Mouse (Mus musculus) hindbrain, embryonic 11.5 days (tissue): ENCODE data around the gene Timmdc1. TPM values are rescaled to one million over a fixed set of nuclear protein-coding genes. Genes with fewer than 3 reads are reported as not detected.
"Not testable (repeated sequence)": the region's sequence is repeated elsewhere in the genome, so short reads cannot be mapped to it uniquely, and the experiment has no call there.

Experiments
- ATAC-seq: fragments of 200-750 bp; cut with Nextera tagmentation; 2 replicates; pipeline ENCODE4 v1.8.0; 2017; ENCODE audit warnings: mild to moderate bottlenecking, moderate TSS enrichment, moderate library complexity; ENCODE audit not compliant: low FRiP score
- DNase-seq: peaks from one replicate; pipeline ENCODE4 v3.0.0-alpha.2; 2015; ENCODE audit warnings: low spot score
- H3K27ac ChIP-seq: fragments of 300-500 bp; sonication (generic); 2 replicates; pipeline ENCODE4 v1.5.1; 2014; ENCODE audit warnings: mild to moderate bottlenecking, low read depth, low read length
- H3K27me3 ChIP-seq: fragments of 300-500 bp; sonication (generic); 2 replicates; pipeline ENCODE4 v1.6.1; 2014; ENCODE audit warnings: mild to moderate bottlenecking, low read length, moderate library complexity, mixed read lengths; ENCODE audit not compliant: control insufficient read depth, insufficient read depth
- H3K36me3 ChIP-seq: fragments of 300-500 bp; sonication (generic); 2 replicates; pipeline ENCODE4 v1.6.1; 2014; ENCODE audit warnings: mild to moderate bottlenecking, low read length, moderate library complexity, mixed read lengths; ENCODE audit not compliant: control insufficient read depth, insufficient read depth
- H3K4me1 ChIP-seq: fragments of 300-500 bp; sonication (generic); replicated peaks from 2 replicates; pipeline ENCODE4 v1.6.1; 2014; ENCODE audit warnings: low read length, mixed read lengths; ENCODE audit not compliant: control insufficient read depth, insufficient read depth
- H3K4me2 ChIP-seq: fragments of 300-500 bp; sonication (generic); replicated peaks from 2 replicates; pipeline ENCODE4 v1.6.1; 2014; ENCODE audit warnings: mild to moderate bottlenecking, low read depth, low read length
- H3K4me3 ChIP-seq: fragments of 300-500 bp; sonication (generic); 2 replicates; pipeline ENCODE4 v1.5.1; 2014; ENCODE audit warnings: low read depth, low read length
- H3K9ac ChIP-seq: fragments of 300-500 bp; sonication (generic); 2 replicates; pipeline ENCODE4 v1.6.1; 2014; ENCODE audit warnings: low read depth, low read length
- H3K9me3 ChIP-seq: fragments of 300-500 bp; sonication (generic); 2 replicates; pipeline ENCODE4 v1.6.1; 2016; ENCODE audit warnings: low read length; ENCODE audit not compliant: control insufficient read depth
- WGBS: fragments of 180-500 bp; shearing (Covaris S2); extraction: QIAGEN DNeasy Blood & Tissue Kit; methylation state at CpG from one replicate; pipeline ENCODE4 v1.1.7; 2014; 5-methylcytosine and 5-hydroxymethylcytosine counted together
- polyA plus RNA-seq: library from polyadenylated mRNA; unstranded; fragments of >200 nt; fragmentation: Nextera tagmentation; extraction: Ambion mirVana; gene quantifications from 2 replicates; pipeline ENCODE4 v1.2.1, GENCODE M21; 2014

The Timmdc1 gene
- polyA plus RNA-seq, 1 experiment from 2014 or later: 35.6 TPM

GRCm38 (mm10) chr16:38481327-38481726, 41.1 kb downstream of the Timmdc1 start:
- DNase-seq (no peak), ATAC-seq (no peak)
- 74% methylated on average over 4 of the region's 4 CpGs for WGBS
- H3K4me1 ChIP-seq: no peaks in the 10 kb centered on the region; the same call in 1 of the 2 replicates
- no peak overlapping the region for H3K9ac ChIP-seq
- H3K9me3 ChIP-seq: no peaks in the 10 kb centered on the region
- H3K27me3 ChIP-seq: peaks cover 6% of the 10 kb centered on the region; the same call in 1 of the 2 replicates
- H3K4me3 ChIP-seq: no peak overlapping the region
- no peak overlapping the region for H3K27ac ChIP-seq
- no peaks in the 10 kb centered on the region for H3K36me3 ChIP-seq
- no peak overlapping the region for H3K4me2 ChIP-seq

GRCm38 (mm10) chr16:38478296-38478695, 44.2 kb downstream of the Timmdc1 start:
- Histone ChIP-seq H3K4me1 (no peaks in the 10 kb centered on the region; the same call in 1 of the 2 replicates), H3K9ac (no peak overlapping the region), H3K9me3 (no peaks in the 10 kb centered on the region), H3K4me2 (no peak overlapping the region), H3K4me3 (no peak overlapping the region), H3K27ac (no peak overlapping the region), H3K36me3 (no peaks in the 10 kb centered on the region), H3K27me3 (0 out of 2 replicates have a peak, but pooled peaks cover 2% of the 10 kb centered on the region)
- DNase-seq: no peak
- WGBS: 91% methylated on average over 3 of the region's 3 CpGs
- ATAC-seq: no peak

- not testable (repeated sequence) for H3K36me3 ChIP-seq, H3K9ac ChIP-seq, DNase-seq, H3K27ac ChIP-seq, H3K9me3 ChIP-seq, H3K27me3 ChIP-seq, H3K4me1 ChIP-seq
- peak; percentile 25; the same call in 1 of the 2 replicates for ATAC-seq
- peak overlapping the region; percentile 25; the same call in 1 of the 2 replicates for H3K4me3 ChIP-seq
- H3K4me2 ChIP-seq: peak overlapping the region; percentile 54
- WGBS: 42% methylated on average over 14 of the region's 14 CpGs
Measured at GRCm38 (mm10) chr16:38477241-38477608, 45.2 kb downstream of the Timmdc1 start.

- H3K4me2 ChIP-seq: peak overlapping the region; percentile 54
- ATAC-seq: peak; percentile 57; the same call in 1 of the 2 replicates
- H3K27ac ChIP-seq: no peak overlapping the region
- WGBS: 9% methylated on average over 34 of the region's 34 CpGs
- no peaks in the 10 kb centered on the region for H3K36me3 ChIP-seq
- peak overlapping the region; percentile 40; the same call in 1 of the 2 replicates for H3K9ac ChIP-seq
- peak overlapping the region; percentile 25 for H3K4me3 ChIP-seq
- no peaks in the 10 kb centered on the region for H3K9me3 ChIP-seq
- no peaks in the 10 kb centered on the region for H3K27me3 ChIP-seq
- H3K4me1 ChIP-seq: no peaks in the 10 kb centered on the region
- peak; percentile 56 for DNase-seq
Measured at GRCm38 (mm10) chr16:38476312-38477240, 45.9 kb downstream of the Timmdc1 start.

- no peak overlapping the region for H3K4me3 ChIP-seq
- no peak for ATAC-seq
- no peaks in the 10 kb centered on the region for H3K27me3 ChIP-seq
- no peaks in the 10 kb centered on the region for H3K36me3 ChIP-seq
- no peaks in the 10 kb centered on the region for H3K9me3 ChIP-seq
- H3K27ac ChIP-seq: no peak overlapping the region
- H3K4me2 ChIP-seq: peak overlapping the region; percentile 54
- no peaks in the 10 kb centered on the region for H3K4me1 ChIP-seq
- 60% methylated on average over 4 of the region's 4 CpGs for WGBS
- H3K9ac ChIP-seq: no peak overlapping the region
- DNase-seq: no peak
Measured at GRCm38 (mm10) chr16:38475681-38476311, 46.7 kb downstream of the Timmdc1 start.

GRCm38 (mm10) chr16:38474677-38475286, 47.7 kb downstream of the Timmdc1 start:
- H3K36me3 ChIP-seq: no peaks in the 10 kb centered on the region
- H3K4me2 ChIP-seq: no peak overlapping the region
- no peak overlapping the region for H3K4me3 ChIP-seq
- no peak for DNase-seq
- no peaks in the 10 kb centered on the region for H3K4me1 ChIP-seq
- H3K9me3 ChIP-seq: no peaks in the 10 kb centered on the region
- 93% methylated on average over 9 of the region's 9 CpGs for WGBS
- H3K27me3 ChIP-seq: no peaks in the 10 kb centered on the region
- no peak overlapping the region for H3K27ac ChIP-seq
- no peak for ATAC-seq
- H3K9ac ChIP-seq: no peak overlapping the region

DNA sequence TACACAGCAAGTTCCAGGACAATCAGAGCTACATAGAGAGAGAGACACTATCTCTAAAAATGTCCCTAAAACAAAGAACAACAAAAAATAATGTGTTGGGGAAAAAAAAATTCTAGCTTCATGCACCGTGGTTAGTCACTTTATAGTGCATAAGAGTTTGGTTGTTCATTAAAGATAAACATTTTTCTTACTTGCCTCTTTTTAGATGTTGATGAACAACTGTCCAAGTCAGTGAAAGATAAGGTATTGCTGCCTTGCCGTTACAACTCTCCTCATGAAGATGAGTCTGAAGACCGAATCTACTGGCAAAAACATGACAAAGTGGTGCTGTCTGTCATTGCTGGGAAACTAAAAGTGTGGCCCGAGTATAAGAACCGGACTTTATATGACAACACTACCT, 48.8 kb downstream of the Timmdc1 start:
- no peak overlapping the region for H3K4me3 ChIP-seq
- H3K9me3 ChIP-seq: no peaks in the 10 kb centered on the region

GRCm38 (mm10) chr16:38472507-38472873, 50.0 kb downstream of the Timmdc1 start:
- 91% methylated on average over 5 of the region's 5 CpGs for WGBS
- H3K9ac ChIP-seq: no peak overlapping the region
- no peaks in the 10 kb centered on the region for H3K4me1 ChIP-seq
- no peaks in the 10 kb centered on the region for H3K36me3 ChIP-seq
- ATAC-seq (no peak), DNase-seq (no peak)
- H3K27ac ChIP-seq: no peak overlapping the region
- no peak overlapping the region for H3K4me3 ChIP-seq
- no peak overlapping the region for H3K4me2 ChIP-seq
- no peaks in the 10 kb centered on the region for H3K27me3 ChIP-seq
- H3K9me3 ChIP-seq: no peaks in the 10 kb centered on the region

More for the DNA sequence above, 48.8 kb downstream of the Timmdc1 start:
- Histone ChIP-seq H3K27me3 (no peaks in the 10 kb centered on the region), H3K9ac (no peak overlapping the region), H3K4me1 (no peaks in the 10 kb centered on the region), H3K27ac (no peak overlapping the region), H3K4me2 (no peak overlapping the region), H3K36me3 (no peaks in the 10 kb centered on the region)
- ATAC-seq: no peak
- WGBS: 93% methylated on average over 5 of the region's 5 CpGs
- DNase-seq: no peak
